Mouse (Mus musculus) lung, postnatal 36 days (tissue): ENCODE data around the gene Casp1.

Experiments
- DNase-seq: peaks from one replicate; pipeline ENCODE4 v3.0.0; 2022; ENCODE audit warnings: mixed read lengths

The Casp1 gene

GRCm38 (mm10) chr9:5298329-5299131 is at the start of gene Casp1:
Casp1 (plus strand) TSS chr9:5298517.
- peak; percentile 45 for DNase-seq

GRCm38 (mm10) chr9:5263951-5264475 is 34.3 kb upstream of the Casp1 start:
- DNase-seq, result no peak

GRCm38 (mm10) chr9:5270274-5270673 is 28.0 kb upstream of the Casp1 start:
- no peak for DNase-seq

- DNase-seq, result no peak
Measured at GRCm38 (mm10) chr9:5270884-5271283, 27.4 kb upstream of the Casp1 start.

- no peak for DNase-seq
Measured at GRCm38 (mm10) chr9:5271334-5271845, 26.9 kb upstream of the Casp1 start.

- DNase-seq, result no peak
Measured at GRCm38 (mm10) chr9:5286071-5286470, 12.2 kb upstream of the Casp1 start.

GRCm38 (mm10) chr9:5286597-5286996 is 11.7 kb upstream of the Casp1 start:
- DNase-seq, result no peak

GRCm38 (mm10) chr9:5296354-5297237 is 1.7 kb upstream of the Casp1 start:
- DNase-seq, result no peak

- no peak for DNase-seq
Measured at GRCm38 (mm10) chr9:5299132-5299381, 740 bp downstream of the Casp1 start.

- DNase-seq, result peak; percentile 68
Measured at GRCm38 (mm10) chr9:5308561-5308960, 10.2 kb downstream of the Casp1 start, which contains the start of gene Casp4. Casp4 (plus strand) TSS chr9:5308828.

- no peak for DNase-seq
Measured at GRCm38 (mm10) chr9:5310112-5310511, 11.8 kb downstream of the Casp1 start.

GRCm38 (mm10) chr9:5311435-5311834 is 13.1 kb downstream of the Casp1 start:
- DNase-seq, result peak; percentile 30

- no peak for DNase-seq
Measured at GRCm38 (mm10) chr9:5328204-5328603, 29.9 kb downstream of the Casp1 start.

GRCm38 (mm10) chr9:5332441-5332840 is 34.1 kb downstream of the Casp1 start:
- DNase-seq, result no peak

- no peak for DNase-seq
Measured at GRCm38 (mm10) chr9:5333422-5333821, 35.1 kb downstream of the Casp1 start.

- DNase-seq, result no peak
Measured at GRCm38 (mm10) chr9:5343092-5343491, 44.8 kb downstream of the Casp1 start.

- DNase-seq, result no peak
Measured at GRCm38 (mm10) chr9:5344090-5344489, 45.8 kb downstream of the Casp1 start.

GRCm38 (mm10) chr9:5345291-5345898 is 47.1 kb downstream of the Casp1 start, which contains the start of gene Casp12:
Casp12 (plus strand) TSS chr9:5345430.
- peak; percentile 37 for DNase-seq

GRCm38 (mm10) chr9:5347381-5347780 is 49.1 kb downstream of the Casp1 start:
- DNase-seq, result no peak

GRCm38 (mm10) chr9:5353673-5354072 is 55.4 kb downstream of the Casp1 start:
- DNase-seq, result no peak

GRCm38 (mm10) chr9:5356801-5357200 is 58.5 kb downstream of the Casp1 start:
- DNase-seq, result peak; percentile 19
